Mouse (Mus musculus) layer of hippocampus, postnatal 14 days (tissue): ENCODE data around the gene Minos1. TPM values are rescaled to one million over a fixed set of nuclear protein-coding genes. Genes with fewer than 3 reads are reported as not detected.

Experiments used
- DNase-seq, 2 experiments: peaks; one replicate each; pipeline ENCODE4 v3.0.0; 2021 to 2022; ENCODE audit warnings: low spot score in 2 of 2, mixed read lengths in 1 of 2
- total RNA-seq, 2 experiments: library from RNA; stranded (reverse); gene quantifications; 2 replicates each; pipeline ENCODE4 v1.2.3; 2021

The Minos1 gene
- total RNA-seq, 2 experiments from 2014 or later, result 212 to 218 TPM

DNA sequence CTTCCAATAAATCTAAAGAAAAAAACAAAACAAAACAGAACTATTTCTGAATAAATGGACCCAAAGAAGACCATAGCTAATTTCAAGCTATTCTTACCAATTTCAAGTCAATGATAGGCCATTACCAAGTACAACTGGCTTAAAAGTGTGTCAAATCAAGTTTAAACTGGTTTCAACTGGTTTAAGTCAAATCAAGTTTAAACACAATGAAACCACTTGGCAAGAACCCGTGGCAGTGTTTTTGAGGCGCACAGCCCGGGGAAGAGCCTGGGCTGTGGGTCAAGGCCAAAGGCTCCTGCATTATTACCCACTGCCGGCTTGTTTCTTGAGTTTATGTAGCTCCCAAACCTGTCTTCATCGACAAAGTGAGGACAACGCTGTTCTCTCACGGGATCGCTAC lies 30.6 kb downstream of the Minos1 start:
- no peak for DNase-seq

DNA sequence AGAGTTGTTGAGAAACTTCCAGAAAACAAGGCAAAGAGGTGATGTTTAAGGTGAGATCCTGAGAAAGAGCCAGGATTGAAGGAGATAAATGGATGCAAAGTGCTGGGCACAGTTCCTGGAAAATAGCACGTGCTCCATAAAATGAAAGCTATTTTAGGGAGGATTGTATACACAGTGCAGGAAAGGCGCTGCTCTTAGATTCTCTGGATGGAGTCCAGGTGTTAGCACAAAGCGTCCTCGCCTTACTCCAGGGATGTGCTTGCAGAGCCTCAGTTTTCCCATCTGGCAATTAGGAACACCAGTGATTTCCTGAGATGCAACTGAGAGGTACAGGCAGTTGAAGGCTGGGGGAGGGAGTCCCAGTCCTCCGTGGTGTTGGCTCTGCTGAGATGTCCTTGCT lies 34.7 kb downstream of the Minos1 start:
- no peak for DNase-seq

DNA sequence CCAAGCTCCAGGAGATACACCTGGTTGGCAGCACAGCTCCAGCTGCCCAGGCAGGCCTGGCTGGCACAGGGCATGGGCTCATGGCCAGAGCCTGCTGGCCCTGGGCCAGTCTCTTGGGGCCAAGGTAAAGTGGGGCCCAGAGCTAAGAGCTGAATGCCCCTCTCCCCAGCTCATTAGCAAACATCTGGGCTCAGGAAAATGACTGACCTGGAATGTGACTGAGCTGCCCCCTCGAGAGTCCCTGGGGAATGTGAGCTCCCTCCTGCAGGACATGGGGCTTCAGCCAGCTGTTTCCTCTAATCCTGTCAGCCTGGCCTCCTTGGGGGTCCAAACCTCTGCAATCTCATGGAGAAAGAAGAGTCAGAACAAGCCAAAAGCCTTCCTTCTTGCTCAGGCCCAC lies 35.5 kb downstream of the Minos1 start:
- DNase-seq, result no peak

DNA sequence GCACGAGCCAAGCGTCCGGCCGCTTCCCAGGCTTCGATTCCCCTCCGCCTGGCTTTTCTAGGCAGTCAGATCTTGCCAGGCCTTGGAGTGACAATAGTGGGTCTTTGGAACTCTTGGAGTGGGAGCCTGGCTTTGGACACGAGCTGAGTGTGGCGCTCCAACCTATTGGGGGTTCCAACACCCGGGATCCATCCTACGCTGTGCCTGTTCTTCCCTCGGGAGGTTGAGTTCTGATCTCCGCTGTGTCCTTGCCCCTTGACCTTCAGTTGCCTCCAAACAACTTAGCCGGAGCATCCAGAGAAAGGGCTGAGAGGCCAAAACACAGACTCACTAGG lies 37.8 kb downstream of the Minos1 start:
- no peak for DNase-seq

DNA sequence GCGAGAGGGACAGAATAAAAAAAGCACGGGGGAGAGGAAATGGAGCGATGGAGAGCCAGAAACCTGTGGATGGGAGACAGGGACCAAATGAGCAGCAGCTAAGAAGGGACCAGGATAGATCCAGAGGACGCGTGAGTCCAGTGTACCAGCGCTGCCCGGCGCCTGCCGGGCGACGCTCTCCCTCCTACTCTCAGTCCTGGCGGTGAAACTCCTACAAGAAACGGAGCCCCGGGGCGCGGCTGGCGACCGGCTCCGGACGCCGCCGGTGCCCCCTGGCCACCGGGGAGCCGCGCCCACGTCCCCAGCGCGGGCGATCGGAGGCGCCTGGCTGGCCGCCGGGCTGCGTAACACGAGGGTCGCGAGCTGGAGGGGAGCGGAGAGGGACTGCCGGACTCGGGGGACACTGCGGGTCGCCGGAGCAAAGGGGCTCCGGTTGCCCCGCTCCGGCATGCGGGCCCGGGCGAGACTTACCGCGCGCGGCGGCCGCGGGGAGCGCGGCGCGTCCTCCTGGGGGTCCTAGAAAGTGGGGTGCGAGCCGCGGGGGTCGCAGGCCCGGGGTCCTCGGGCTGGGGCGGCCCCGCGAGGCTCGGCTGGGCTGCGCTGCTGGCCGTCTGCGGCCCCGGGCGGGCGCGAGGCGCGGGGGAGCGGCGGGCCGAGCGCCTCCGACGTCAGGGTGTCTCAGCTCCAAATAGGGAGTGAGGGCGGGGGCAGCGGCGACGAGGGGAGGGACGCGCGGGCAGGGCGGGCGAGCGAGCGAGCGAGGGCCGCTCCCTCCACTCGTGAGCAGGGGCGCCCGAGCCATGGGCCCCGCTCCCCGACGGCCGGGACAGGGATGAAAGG lies 38.3 kb downstream of the Minos1 start, which contains the start of gene Nbl1:
Nbl1 (minus strand) TSS at position 638 of the 840 bp plus-strand sequence.
- DNase-seq, result no peak

DNA sequence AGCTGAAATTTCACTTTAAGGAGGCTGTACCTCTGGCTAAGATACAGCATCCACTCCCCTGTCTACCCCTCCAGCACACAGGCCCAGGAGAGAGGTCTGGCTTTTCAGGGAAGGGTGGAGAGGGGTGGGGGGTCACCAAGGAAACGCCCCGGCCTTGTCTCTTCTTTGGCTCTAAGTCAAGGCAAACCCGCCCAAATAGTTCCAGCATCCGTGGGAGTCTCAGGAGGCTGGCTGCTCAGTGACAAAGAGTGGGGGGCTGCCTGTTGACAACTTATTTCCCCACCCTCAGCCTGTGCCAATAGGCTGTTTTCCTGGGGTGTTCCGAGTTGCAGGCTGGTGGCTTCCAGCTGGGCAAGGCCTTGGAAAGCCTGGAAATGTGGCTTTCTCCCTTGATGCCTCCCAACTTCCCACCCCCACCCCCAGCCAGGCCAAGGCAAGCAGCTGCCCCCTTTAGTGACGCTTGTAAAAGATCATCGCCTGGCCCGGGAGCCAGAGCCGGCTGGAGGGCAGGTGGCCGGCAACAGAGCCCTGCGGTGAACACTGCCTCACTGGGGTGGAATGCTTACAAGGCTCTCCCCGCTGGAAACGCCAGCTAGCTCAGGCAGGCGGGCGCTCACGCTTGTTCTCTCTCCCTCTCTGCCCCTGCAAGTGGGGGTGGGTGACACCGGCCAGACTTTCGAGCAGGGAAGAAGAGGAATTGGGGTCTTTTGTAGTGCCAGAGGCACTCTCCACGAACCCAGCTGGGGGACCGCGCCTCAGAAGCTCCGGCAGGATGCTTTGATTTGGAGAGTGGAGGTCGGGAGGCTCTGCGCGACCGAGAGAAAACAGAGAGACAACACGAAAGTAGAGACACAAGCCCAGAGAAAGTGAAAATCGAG lies 39.2 kb downstream of the Minos1 start:
- DNase-seq, result no peak

DNA sequence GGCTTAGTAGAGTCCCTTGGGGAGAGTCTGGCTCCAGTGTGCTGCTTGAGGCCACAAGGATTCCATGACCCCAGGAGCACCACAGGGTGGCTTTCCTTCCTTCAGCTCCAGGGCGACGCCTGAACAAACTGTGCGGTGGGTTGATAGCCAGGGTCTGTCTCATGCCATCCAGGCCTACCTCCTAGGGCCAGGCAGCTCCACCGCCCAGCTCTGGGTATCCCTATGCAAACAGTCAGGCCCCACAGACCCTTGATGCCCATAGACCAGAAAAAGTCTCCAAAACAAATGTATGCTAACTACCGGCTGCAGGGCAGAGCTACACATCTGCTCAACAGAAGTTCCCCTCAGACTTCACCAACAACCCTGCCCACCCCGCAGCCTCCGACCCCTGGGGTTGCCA lies 39.8 kb downstream of the Minos1 start:
- DNase-seq, result no peak

DNA sequence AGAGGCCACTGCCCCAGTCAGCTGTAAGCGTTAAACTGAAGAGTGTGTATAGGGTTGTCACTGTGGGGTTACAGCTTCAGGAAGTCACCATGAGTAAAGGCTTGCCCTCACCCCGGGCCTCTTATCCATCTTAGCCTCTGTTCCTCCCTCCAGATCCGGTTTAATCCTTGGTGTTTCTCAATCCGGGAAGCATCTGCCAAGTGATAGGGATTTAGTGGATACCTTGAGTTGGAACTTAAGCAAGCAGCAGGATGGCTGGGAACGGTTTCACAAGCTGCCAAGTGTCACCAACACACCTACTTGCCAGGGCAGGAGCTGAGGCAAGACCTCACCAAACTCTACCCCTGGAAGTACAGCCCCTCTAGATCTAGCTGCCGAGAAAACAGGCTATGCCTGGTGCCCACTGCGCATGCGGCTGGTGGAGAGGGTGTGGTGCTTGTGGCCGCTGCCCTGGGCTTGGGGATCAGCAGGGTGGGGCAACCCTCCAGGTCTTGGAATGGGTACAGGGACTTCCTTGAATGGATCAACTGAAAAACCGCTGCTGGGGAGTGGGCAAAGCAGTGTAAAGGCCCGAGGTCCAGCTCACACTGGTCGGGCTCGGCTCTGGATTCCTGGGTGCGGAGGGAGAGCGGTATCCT lies 40.5 kb downstream of the Minos1 start:
- no peak for DNase-seq

DNA sequence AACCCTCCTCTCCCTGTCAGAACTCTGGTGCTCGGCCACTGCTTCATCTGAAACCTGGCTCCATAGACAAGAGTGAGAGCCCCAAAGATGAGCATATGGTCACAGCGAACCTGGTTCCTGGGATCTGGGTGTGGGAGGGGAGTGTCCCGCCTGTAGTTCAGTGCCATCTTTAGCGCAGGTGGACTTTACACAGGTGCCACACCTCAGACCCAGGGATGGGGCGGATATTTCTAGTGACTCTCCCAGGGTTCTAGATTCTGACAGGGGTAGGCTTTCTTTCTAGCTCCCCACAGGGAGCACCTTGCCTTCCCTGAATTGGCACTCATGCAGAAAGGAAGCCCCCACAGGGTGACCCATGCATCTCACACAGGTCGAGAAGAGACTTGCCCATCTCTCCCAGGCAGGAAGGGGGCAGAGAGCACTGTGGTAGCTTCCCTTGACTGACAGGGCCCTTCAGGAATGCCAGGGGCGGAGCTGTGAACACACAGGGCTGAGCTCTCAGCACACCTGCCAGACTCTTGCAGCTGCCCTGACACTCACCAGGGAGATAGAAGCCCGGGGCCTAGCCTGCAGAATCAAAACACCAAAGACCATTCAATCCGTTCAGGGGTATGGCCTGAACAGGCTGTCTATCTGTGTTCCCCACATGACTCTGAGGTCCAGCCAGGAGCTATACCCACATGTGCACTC lies 41.8 kb downstream of the Minos1 start:
- no peak for DNase-seq

DNA sequence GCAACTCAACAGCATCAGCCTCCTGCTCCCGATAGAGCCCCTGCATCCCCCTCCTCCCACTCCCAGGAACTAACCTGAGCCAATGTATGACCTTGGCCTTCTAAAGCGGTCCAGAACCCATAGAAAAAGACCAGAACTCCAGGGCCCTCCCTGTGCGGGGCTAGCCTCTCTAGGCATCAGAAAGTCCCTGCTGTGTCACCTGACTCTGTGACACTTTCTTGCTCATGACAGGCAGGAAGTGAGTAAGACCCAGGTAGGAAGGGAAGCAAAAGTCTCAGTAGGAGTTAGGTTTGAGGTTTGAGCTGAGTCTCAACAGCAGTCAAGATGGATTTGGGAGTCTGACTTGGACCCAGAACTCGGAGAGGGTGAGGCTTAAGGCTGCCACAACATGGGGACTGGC lies 43.9 kb downstream of the Minos1 start:
- DNase-seq, result no peak

DNA sequence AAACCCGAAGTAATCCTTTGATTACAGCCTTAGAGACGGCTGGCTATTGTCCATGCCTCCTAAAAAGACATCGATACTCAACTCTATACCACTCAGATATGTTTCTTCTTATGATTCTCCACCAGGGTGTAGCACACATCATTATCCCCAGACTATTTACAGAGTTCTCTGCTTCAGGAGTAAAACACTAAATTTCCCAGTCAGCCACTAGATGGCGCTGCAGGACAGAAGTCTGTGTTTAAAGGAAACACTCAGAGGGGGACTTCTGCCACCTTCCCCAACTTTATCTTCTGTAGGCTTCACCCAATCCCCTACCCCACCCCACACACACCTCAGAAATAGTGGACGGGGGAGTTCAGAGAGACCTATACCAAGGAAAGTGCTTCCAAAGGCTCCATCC lies 44.9 kb downstream of the Minos1 start:
- peak; percentile 91 to 93 for DNase-seq

DNA sequence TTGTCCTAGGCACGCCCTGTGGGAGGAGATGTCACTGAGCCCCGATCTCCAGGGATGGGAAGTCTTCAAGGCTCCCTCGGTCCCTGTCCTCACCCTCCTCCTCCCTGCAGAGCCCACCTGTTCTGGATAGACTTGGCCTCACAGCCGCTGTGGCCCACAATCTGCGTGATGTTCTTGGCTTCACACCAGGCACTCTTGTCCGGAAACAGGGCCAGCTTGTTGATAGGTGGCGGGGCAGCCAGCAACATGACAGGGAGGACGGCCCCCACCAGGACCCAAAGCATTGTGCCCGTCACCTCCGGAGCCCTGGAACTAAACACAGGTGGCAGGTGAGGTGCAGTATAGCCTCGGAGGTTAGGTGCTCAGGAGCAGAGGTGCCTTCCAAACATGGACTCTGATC lies 45.6 kb downstream of the Minos1 start:
- no peak for DNase-seq

DNA sequence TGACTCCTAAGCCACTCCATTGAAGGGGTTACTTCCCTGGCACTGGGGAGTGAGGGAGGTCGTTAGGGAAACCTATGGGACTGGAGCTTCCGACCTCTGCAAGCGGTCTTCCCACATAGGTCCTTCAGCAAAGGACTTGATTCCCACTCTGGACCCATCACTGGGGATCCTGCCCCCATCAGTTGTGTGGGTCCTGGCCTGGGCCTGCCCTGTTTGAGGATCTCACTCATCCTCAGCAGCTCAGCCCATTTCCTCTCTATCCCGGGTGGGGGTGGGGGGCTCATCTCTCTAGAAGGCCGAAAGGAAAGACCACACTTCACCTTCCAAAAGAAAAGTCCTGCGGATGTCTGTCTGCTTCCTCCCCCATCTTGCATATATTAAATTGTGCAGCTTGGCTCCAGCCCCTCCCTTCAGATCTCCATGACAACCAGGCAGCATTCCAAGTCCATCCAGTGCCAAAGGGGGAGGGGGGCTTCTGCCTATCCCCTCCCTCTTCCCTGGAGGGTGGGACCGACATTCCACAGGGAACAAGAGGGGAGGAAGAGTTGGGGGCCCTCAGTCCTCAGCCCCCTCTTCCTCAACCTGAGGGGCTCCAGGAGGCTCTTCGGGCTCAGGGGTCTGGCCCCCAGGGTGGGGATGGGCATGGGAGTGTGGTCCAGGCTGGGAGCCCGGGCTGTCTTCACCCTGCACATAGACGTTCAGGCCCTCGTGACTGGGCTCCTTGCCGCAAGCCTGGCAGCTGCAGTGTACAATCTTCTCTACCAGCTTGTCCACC lies 47.9 kb downstream of the Minos1 start:
- DNase-seq, result peak in 1 of 2 experiments; percentile 64

DNA sequence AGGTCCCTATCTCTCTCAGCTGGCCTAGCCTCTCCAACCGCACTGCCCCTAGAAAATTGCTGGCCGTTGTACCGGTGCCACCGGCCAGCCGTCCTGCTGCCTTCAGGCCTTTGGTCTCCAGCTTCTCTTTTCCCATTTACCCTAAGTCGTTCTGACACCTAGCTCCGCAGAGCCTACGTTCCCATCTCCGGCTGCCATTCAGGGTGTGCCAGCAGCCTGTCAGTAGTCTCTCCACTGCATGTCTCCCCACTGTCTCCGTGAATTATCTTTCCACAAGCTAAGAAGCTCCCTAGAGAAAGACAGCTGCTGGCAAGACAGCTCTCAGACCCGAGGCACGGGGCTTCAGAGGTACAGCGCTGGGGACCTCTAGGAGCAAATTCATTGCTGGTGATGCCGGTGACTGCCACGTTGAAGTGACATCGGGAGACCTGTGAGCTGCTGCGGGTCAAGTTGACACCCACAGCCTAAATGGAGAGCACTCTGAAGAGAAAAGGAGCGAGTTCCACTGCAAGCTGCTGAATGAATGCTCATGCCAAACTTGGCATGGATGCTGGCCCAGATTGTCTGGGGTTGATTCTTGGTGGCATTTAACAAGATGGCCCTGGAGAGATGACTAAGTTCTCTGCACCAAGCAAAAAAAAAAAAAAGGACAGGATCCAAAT lies 49.5 kb downstream of the Minos1 start:
- peak in 1 of 2 experiments; percentile 71 for DNase-seq

DNA sequence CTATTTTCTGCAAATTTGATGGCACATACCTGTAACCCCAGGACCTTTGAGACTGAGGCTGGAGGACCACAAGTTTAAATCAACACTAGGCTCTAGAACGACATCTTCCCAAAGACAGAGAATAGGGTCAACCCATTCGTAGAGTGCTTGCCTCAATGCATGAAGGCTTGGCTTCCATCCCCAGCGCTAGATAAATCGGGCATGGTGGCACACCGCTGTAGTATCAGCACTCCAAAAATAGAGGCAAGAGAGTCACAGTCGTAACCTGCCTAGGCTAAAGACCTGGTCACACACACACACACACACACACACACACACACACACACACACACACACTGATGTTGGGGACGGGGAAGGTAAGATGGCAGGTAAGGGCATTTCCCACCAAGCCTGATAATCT lies 50.7 kb downstream of the Minos1 start:
- no peak for DNase-seq

DNA sequence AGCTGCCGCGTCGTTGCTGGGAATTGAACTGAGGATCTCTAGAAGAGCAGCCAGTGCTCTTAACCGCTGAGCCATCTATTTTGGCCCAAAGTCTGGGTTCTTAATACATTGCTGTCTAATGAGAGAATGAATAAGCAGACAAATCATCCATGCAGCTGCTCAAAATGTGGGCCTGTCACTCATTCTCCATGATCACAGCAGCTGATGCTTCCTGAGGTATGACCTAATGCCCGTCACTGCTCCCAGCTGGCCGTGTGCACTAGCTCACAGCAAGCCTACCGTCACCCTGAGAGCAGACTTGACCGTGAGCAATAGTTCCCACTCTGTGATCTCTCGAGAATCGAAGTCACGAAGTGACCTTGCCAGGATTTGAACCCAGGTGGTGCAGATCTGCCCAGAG lies 51.5 kb downstream of the Minos1 start:
- DNase-seq, result no peak

DNA sequence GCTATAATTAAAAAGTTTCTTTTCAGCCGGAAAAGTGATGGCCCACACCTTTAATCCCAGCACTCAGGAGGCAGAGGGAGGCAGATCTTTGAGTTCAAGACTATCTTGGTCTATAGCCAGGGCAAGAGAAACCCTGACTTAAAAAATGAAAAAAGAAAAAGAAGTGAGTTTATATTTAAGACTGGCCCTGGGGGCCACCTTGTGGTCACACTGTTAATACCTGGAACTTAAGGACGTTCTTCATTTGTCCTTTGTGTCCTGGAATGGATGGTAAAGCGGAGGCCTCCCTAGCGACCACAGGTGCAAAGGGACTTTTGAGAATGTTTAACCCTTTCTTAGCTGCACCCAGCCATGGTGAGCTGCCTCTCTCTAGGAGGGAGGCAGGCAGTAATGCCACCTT lies 52.2 kb downstream of the Minos1 start:
- no peak for DNase-seq

DNA sequence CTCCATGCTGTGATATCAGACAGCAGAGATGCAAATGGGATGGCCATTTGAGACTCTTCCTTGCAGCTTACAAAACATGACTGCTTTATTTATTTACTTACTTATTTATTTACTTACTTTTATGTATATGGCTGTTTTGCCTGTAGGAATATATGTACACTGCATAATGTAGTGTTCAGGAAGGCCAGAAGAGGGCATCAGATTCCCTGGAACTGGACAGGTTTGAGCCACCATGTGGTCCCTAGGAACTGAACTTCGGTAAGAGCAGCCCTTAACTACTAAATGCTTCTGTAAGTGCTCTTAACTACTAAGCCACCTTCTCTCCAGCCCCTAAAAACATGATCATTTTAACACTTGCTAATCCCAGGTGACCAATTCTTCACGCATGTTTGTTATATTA lies 52.6 kb downstream of the Minos1 start:
- no peak for DNase-seq

DNA sequence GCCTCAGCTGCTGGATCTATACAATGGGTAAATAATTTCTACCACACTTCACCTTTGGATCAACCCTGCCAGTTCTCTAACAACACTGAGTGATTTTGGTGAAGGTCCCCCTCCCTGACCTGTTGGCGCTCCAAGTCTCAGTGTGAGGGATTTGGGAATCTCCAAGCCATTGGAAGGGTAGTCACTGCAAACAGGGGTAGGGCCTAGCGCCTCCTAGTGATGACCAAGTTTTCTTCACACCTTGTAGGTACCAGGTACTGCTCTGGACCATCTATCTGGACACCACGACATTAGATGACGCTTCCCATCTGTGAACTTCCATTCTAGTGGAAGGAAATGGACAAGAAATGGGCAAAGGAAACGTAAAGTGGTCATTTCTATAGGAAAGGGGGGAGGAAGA lies 55.0 kb downstream of the Minos1 start:
- DNase-seq, result no peak
